Mouse (Mus musculus) erythroid progenitor cell, adult 5-6 weeks (primary cell): ENCODE data around the gene Klf16. TPM values are rescaled to one million over a fixed set of nuclear protein-coding genes. Genes with fewer than 3 reads are reported as not detected.

ENCODE experiments used
- ATAC-seq: replicated peaks from 2 replicates; pipeline ENCODE4 v1.8.0; 2016; ENCODE audit warnings: moderate number of reproducible peaks, mild to moderate bottlenecking, moderate TSS enrichment, inconsistent platforms; ENCODE audit not compliant: poor library complexity, low FRiP score, severe bottlenecking
- total RNA-seq, 2 experiments: library from RNA; stranded (forward) in 1 of 2; stranded (reverse) in 1 of 2; fragments of 150-400 nt in 1 of 2; fragments of 186-747, 209-891 nt in 1 of 2; gene quantifications; 2 replicates each; pipeline versions ENCODE4 v1.2.3 to v1.2.4; 2015 to 2017; ENCODE audit warnings: low replicate concordance in 2 of 2

The Klf16 gene
- total RNA-seq, 2 experiments from 2014 or later = 8.4 to 9.9 TPM

DNA sequence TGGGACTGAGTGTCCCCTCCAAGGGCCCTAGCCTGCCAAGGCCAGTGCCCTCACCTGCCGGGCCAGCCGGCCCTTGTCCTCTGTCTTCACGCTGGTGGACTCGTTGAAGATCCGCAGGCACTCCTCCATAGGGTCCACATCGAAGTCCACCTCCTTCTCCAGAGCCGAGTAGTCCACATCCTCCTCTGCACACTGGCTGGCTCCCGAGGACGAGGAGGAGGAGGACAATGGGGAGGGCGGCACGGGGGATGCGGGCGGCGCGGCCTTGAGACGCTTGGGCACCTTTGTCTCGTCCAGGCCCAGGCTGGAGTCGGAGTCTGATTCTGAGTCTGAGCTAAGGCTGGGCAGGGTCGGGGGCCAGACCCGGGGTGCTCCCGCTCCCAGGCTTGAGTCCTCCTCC lies 27.8 kb downstream of the Klf16 start:
- ATAC-seq = no peak

DNA sequence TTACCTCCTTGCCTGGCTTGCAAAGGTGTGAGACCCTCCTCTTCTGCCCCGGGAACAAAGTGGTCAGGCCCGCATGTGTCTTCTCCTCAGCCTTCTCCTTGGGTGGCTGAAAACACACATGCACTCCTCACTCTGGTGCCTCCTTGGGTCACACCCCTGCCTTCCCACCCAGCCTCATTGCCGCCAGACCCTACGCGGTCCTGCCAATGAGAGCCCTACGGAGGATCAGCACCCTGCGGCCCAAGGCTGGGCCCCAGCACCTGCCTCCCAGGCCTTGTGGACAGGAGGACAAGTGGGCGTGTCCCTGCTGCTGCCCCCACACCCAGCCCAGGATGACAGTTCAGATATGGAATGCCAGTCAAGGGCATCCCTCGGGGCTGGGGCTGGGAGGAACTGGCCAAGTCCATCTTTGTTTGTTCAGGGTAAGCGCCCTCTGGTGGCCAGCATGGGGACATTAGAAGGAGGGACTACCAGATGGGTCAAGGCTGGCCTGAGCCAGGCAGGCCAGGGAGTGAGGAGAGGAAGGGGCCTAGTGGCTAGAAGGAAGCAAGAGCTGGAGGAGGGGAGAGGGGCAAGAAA lies 28.6 kb downstream of the Klf16 start:
- peak; percentile 49 for ATAC-seq

- ATAC-seq = no peak
These were observed 29.6 kb downstream of the Klf16 start for GRCm38 (mm10) chr10:80547539-80547938.

GRCm38 (mm10) chr10:80546945-80547344 lies 30.2 kb downstream of the Klf16 start:
- ATAC-seq = peak; percentile 70

DNA sequence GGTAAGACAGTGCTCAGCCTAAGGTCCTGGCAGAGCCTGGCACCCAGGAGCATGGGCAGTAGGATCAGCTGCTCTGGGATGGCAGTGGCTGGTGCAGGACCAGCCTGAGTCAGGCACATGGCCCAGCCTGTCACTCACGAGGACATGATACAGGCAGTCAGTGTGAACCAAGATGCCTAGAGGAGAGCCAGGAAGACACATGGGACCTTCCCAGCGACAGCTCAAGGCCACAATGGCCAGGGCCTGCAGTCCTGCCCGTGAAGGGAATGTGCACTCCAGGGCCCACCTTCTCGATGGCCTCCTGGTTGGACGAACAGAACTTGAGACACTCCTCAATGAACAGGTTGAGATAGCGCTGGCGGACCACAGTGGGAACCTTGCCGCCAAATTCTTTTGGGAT lies 31.5 kb downstream of the Klf16 start:
- no peak for ATAC-seq

GRCm38 (mm10) chr10:80543873-80544272 lies 33.2 kb downstream of the Klf16 start:
- ATAC-seq = no peak

DNA sequence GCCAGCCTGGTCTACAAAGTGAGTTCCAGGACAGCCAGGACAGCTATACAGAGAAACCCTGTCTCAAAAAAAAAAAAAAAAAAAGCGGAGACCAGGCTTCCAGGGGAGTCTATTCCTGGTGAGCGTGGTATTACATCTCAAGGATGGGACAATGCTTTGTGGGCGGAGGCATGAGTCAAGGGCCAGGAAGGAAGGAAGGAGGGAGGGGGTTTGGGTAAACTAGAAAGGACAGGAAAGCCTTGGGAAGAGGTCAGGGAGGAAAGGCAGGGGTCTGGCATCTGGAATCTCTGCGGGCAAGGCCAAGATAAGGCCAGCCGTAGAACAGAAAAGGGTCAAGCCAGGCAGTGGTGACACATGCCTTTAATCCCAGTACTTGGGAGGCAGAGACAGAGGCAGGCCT lies 37.6 kb downstream of the Klf16 start:
- ATAC-seq = no peak

DNA sequence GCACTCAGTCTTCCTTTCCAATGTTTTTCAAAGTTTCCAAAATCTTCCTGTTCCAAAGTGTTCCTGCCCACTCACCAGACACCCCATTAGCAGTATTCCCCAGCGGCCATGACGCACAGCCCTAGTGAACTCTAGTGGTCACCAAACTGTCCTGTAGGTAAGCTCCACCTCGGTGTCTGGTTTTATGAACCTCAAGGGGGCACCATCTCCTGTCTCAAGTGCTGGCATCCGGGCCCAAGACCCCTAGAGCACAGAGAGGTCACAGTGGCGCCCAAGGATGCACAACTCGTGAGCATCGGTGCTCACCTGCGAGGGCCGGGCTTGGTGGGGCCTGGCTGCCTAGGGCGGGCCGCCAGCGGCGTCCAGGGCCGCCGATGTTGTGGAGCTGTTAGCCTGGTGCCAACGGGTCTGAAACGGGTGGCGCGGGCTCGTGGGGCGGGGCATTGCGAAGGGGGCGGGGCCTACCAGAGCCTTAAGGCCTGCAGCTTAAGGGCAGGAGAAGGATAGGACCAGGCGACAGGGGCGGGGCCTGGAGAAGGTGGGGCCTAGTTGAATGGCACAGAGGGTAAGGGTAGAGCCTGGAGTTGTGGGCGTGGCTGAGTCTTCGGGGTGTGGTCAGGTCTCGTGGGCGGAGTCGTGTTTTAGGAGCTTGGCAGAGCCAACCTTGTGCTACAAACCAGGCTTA lies 38.3 kb downstream of the Klf16 start, which contains the start of gene Atp8b3:
Gene Atp8b3, minus strand, starts transcription at position 415 of the 685 bp plus-strand sequence.
- peak; percentile 72 for ATAC-seq

GRCm38 (mm10) chr10:80538180-80538579 lies 38.9 kb downstream of the Klf16 start:
- ATAC-seq = no peak

GRCm38 (mm10) chr10:80535711-80536110 lies 41.4 kb downstream of the Klf16 start:
- peak; percentile 22; the same call in 1 of the 2 replicates for ATAC-seq

DNA sequence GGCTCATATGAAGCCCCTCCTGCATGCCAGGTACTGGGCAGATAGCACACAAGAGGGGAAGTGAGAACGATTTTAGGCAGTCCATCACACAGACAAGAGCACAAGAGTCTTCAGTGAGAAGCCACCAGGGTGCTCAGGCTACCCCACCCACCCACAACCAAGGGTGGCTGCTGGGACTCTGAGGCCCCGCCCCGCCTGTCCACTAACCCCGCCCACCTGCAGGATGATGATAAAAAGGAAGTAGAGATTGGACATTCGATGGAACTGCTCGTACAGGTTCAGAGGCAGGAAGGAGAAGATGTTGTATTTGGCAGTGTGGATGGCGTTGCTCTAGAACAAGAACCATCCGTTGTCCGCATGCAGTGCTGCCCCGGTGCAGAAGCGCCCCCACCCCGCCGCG lies 42.0 kb downstream of the Klf16 start:
- peak; percentile 43 for ATAC-seq

DNA sequence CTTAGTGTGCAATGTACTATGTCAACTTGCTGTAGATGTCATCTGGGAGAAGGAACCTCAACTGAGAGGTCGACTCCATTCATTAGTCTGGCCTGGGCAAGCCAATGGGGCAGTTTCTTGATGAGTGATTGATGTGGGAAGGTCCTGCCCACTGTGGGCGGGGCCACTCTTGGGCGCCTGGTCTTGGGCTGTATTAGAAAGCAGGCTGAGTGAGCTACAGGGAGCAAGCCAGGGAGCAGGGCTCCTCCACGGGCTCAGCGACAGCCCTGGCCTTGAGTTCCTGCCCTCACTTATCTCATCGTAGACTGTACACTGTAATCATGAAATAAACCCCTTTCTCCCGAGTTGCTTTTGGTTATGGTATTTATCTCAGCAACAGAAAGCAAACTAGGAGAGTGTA lies 43.4 kb downstream of the Klf16 start:
- peak; percentile 69 for ATAC-seq

DNA sequence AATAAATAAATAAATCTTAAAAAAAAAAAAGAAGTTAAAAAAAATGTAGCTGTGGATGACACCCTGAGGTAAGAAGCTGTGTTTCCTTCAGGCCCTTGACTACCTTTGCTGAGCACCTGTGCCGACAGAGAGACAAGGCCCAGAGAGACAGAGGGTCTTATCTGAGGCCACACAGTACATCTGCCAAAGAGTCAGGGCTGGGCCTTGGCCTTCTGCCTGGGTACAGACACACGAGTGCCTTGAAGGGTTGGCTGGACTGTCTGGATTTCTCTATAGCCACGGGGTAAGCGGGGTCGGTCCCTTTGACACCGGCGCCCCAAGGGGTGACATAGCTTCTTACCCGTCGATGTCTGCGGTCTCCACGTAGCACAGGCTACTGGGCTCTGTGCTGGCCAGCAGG lies 44.3 kb downstream of the Klf16 start:
- ATAC-seq = peak; percentile 59

- no peak for ATAC-seq
These were observed 50.9 kb downstream of the Klf16 start for GRCm38 (mm10) chr10:80526172-80526571.

- ATAC-seq = no peak
These were observed 53.8 kb downstream of the Klf16 start for GRCm38 (mm10) chr10:80523299-80523698.

DNA sequence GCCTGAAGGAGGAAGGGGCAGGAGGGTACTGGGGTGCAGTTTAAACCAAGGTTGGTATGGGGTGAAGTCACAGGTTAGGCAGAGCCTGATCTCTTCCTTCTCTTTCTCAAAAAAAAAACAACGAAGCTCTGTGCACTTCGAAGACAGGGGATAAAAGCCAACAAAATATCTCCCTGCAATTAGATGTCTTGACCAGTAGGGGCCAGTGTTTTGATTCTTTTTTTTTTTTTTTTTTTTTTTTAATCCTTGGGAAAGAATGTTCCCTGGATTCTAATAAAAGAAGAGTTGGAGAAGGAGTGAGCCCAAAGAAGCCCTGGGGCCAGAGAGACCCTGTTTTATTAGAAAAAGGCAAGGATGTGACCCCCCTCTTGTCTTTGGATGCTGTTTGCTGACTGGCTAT lies 57.8 kb downstream of the Klf16 start:
- 0 out of 2 replicates have a peak, but pooled peaks have one; percentile 27 for ATAC-seq

Other genes with a start within 250 kb of the Klf16 start
- not detected in 2 replicates for gene Pcsk4, start 247.8 kb downstream of the Klf16 start, total RNA-seq (2015; ENCODE audit: low replicate concordance)
- gene Pcsk4, start 247.8 kb downstream of the Klf16 start, total RNA-seq (2017; ENCODE audit: low replicate concordance) = 1.0 TPM in 1 of 2 replicates, not detected in the other
- gene Reep6, start 247.4 kb downstream of the Klf16 start, total RNA-seq (2015; ENCODE audit: low replicate concordance) = 17.2 and 22.3 TPM in 2 replicates
- gene Reep6, start 247.4 kb downstream of the Klf16 start, total RNA-seq (2017; ENCODE audit: low replicate concordance) = 16.8 and 18.2 TPM in 2 replicates
- gene Adamtsl5, start 228.9 kb downstream of the Klf16 start, total RNA-seq (2015; ENCODE audit: low replicate concordance) = 0.84 TPM in 1 of 2 replicates, not detected in the other
- 0.13 and 30.2 TPM in 2 replicates for gene Adamtsl5, start 228.9 kb downstream of the Klf16 start, total RNA-seq (2017; ENCODE audit: low replicate concordance)
- not detected in 2 replicates for gene Plk5, start 220.9 kb downstream of the Klf16 start, total RNA-seq (2015; ENCODE audit: low replicate concordance)
- gene Plk5, start 220.9 kb downstream of the Klf16 start, total RNA-seq (2017; ENCODE audit: low replicate concordance) = not detected in 2 replicates
- gene Mex3d, start 189.7 kb downstream of the Klf16 start, total RNA-seq (2015; ENCODE audit: low replicate concordance) = 1.4 TPM in 1 of 2 replicates, not detected in the other
- gene Mex3d, start 189.7 kb downstream of the Klf16 start, total RNA-seq (2017; ENCODE audit: low replicate concordance) = 6.7 TPM in 1 of 2 replicates, not detected in the other
- gene Mbd3, start 177.8 kb downstream of the Klf16 start, total RNA-seq (2015; ENCODE audit: low replicate concordance) = 33.5 TPM in 2 replicates
- 39.7 and 45.8 TPM in 2 replicates for gene Mbd3, start 177.8 kb downstream of the Klf16 start, total RNA-seq (2017; ENCODE audit: low replicate concordance)
- 65.8 and 80.0 TPM in 2 replicates for gene Uqcr11, start 170.5 kb downstream of the Klf16 start, total RNA-seq (2015; ENCODE audit: low replicate concordance)
- 67.9 and 87.3 TPM in 2 replicates for gene Uqcr11, start 170.5 kb downstream of the Klf16 start, total RNA-seq (2017; ENCODE audit: low replicate concordance)
- gene Tcf3, start 143.7 kb downstream of the Klf16 start, total RNA-seq (2015; ENCODE audit: low replicate concordance) = 127 and 148 TPM in 2 replicates
- 140 and 145 TPM in 2 replicates for gene Tcf3, start 143.7 kb downstream of the Klf16 start, total RNA-seq (2017; ENCODE audit: low replicate concordance)
- gene Onecut3, start 82.5 kb downstream of the Klf16 start, total RNA-seq (2015; ENCODE audit: low replicate concordance) = not detected in 2 replicates
- gene Onecut3, start 82.5 kb downstream of the Klf16 start, total RNA-seq (2017; ENCODE audit: low replicate concordance) = not detected in 2 replicates
- not detected in 2 replicates for gene Atp8b3, start 38.2 kb downstream of the Klf16 start, total RNA-seq (2015; ENCODE audit: low replicate concordance)
- 0.39 TPM in 1 of 2 replicates, not detected in the other for gene Atp8b3, start 38.2 kb downstream of the Klf16 start, total RNA-seq (2017; ENCODE audit: low replicate concordance)
- gene Rexo1, start 15.8 kb downstream of the Klf16 start, total RNA-seq (2015; ENCODE audit: low replicate concordance) = 33.5 and 35.7 TPM in 2 replicates
- gene Rexo1, start 15.8 kb downstream of the Klf16 start, total RNA-seq (2017; ENCODE audit: low replicate concordance) = 16.3 and 25.7 TPM in 2 replicates
- gene Abhd17a, start 13.0 kb upstream of the Klf16 start, total RNA-seq (2015; ENCODE audit: low replicate concordance) = 44.7 and 49.0 TPM in 2 replicates
- gene Abhd17a, start 13.0 kb upstream of the Klf16 start, total RNA-seq (2017; ENCODE audit: low replicate concordance) = 5.5 and 30.7 TPM in 2 replicates
- gene Scamp4, start 25.6 kb upstream of the Klf16 start, total RNA-seq (2015; ENCODE audit: low replicate concordance) = 8.8 and 10.5 TPM in 2 replicates
- gene Scamp4, start 25.6 kb upstream of the Klf16 start, total RNA-seq (2017; ENCODE audit: low replicate concordance) = 2.3 and 6.9 TPM in 2 replicates
- not detected in 2 replicates for gene Adat3, start 25.6 kb upstream of the Klf16 start, total RNA-seq (2015; ENCODE audit: low replicate concordance)
- gene Adat3, start 25.6 kb upstream of the Klf16 start, total RNA-seq (2017; ENCODE audit: low replicate concordance) = 1.4 TPM in 1 of 2 replicates, not detected in the other
- 0.72 and 1.7 TPM in 2 replicates for gene Gm49322, start 28.7 kb upstream of the Klf16 start, total RNA-seq (2015; ENCODE audit: low replicate concordance)
- gene Gm49322, start 28.7 kb upstream of the Klf16 start, total RNA-seq (2017; ENCODE audit: low replicate concordance) = 0.64 and 5.4 TPM in 2 replicates
- 31.4 and 58.0 TPM in 2 replicates for gene Csnk1g2, start 45.5 kb upstream of the Klf16 start, total RNA-seq (2015; ENCODE audit: low replicate concordance)
- 50.1 and 62.4 TPM in 2 replicates for gene Csnk1g2, start 45.5 kb upstream of the Klf16 start, total RNA-seq (2017; ENCODE audit: low replicate concordance)
- 2.9 and 3.8 TPM in 2 replicates for gene Btbd2, start 79.8 kb upstream of the Klf16 start, total RNA-seq (2015; ENCODE audit: low replicate concordance)
- 9.2 and 25.3 TPM in 2 replicates for gene Btbd2, start 79.8 kb upstream of the Klf16 start, total RNA-seq (2017; ENCODE audit: low replicate concordance)
- gene Mknk2, start 100.8 kb upstream of the Klf16 start, total RNA-seq (2015; ENCODE audit: low replicate concordance) = 78.2 and 83.0 TPM in 2 replicates
- 49.4 and 67.6 TPM in 2 replicates for gene Mknk2, start 100.8 kb upstream of the Klf16 start, total RNA-seq (2017; ENCODE audit: low replicate concordance)
- gene Mob3a, start 124.7 kb upstream of the Klf16 start, total RNA-seq (2015; ENCODE audit: low replicate concordance) = 19.5 and 32.3 TPM in 2 replicates
- gene Mob3a, start 124.7 kb upstream of the Klf16 start, total RNA-seq (2017; ENCODE audit: low replicate concordance) = 9.0 and 25.7 TPM in 2 replicates
- gene Izumo4, start 124.9 kb upstream of the Klf16 start, total RNA-seq (2015; ENCODE audit: low replicate concordance) = 21.4 and 36.4 TPM in 2 replicates
- 3.3 and 3.8 TPM in 2 replicates for gene Izumo4, start 124.9 kb upstream of the Klf16 start, total RNA-seq (2017; ENCODE audit: low replicate concordance)
- gene Ap3d1, start 164.9 kb upstream of the Klf16 start, total RNA-seq (2015; ENCODE audit: low replicate concordance) = 42.8 and 69.6 TPM in 2 replicates
- 66.0 and 111 TPM in 2 replicates for gene Ap3d1, start 164.9 kb upstream of the Klf16 start, total RNA-seq (2017; ENCODE audit: low replicate concordance)
- gene Dot1l, start 177.9 kb upstream of the Klf16 start, total RNA-seq (2015; ENCODE audit: low replicate concordance) = 69.6 and 105 TPM in 2 replicates
- 51.7 and 61.7 TPM in 2 replicates for gene Dot1l, start 177.9 kb upstream of the Klf16 start, total RNA-seq (2017; ENCODE audit: low replicate concordance)
- gene Sf3a2, start 220.9 kb upstream of the Klf16 start, total RNA-seq (2015; ENCODE audit: low replicate concordance) = 34.2 and 48.6 TPM in 2 replicates
- 16.8 and 18.1 TPM in 2 replicates for gene Sf3a2, start 220.9 kb upstream of the Klf16 start, total RNA-seq (2017; ENCODE audit: low replicate concordance)
- gene Plekhj1, start 221.3 kb upstream of the Klf16 start, total RNA-seq (2015; ENCODE audit: low replicate concordance) = 71.0 and 81.7 TPM in 2 replicates
- 18.9 and 38.1 TPM in 2 replicates for gene Plekhj1, start 221.3 kb upstream of the Klf16 start, total RNA-seq (2017; ENCODE audit: low replicate concordance)
- not detected in 2 replicates for gene Amh, start 227.9 kb upstream of the Klf16 start, total RNA-seq (2015; ENCODE audit: low replicate concordance)
- gene Amh, start 227.9 kb upstream of the Klf16 start, total RNA-seq (2017; ENCODE audit: low replicate concordance) = not detected in 2 replicates
- not detected in 2 replicates for gene Jsrp1, start 236.2 kb upstream of the Klf16 start, total RNA-seq (2015; ENCODE audit: low replicate concordance)
- gene Jsrp1, start 236.2 kb upstream of the Klf16 start, total RNA-seq (2017; ENCODE audit: low replicate concordance) = not detected in 2 replicates
- gene Oaz1, start 249.3 kb upstream of the Klf16 start, total RNA-seq (2015; ENCODE audit: low replicate concordance) = 1,470 and 1,566 TPM in 2 replicates
- 158 and 259 TPM in 2 replicates for gene Oaz1, start 249.3 kb upstream of the Klf16 start, total RNA-seq (2017; ENCODE audit: low replicate concordance)